Mouse (Mus musculus) myocyte (in vitro differentiated cells): ENCODE data around the gene Sept5.

Source experiments
- E2F4 ChIP-seq: IDR thresholded peaks from one replicate; pipeline ENCODE4 v1.6.1; 2011; ENCODE audit warnings: mild to moderate bottlenecking, control low read depth, moderate library complexity; ENCODE audit not compliant: insufficient read depth
- MAX ChIP-seq: IDR thresholded peaks from one replicate; pipeline ENCODE4 v1.6.1; 2011; ENCODE audit warnings: low read depth, mild to moderate bottlenecking, control low read depth
- MYOG ChIP-seq, 3 experiments: IDR thresholded peaks; one replicate each; pipeline ENCODE4 v1.6.1; 2011; ENCODE audit warnings: control low read depth in 2 of 3, low read depth in 2 of 3, mild to moderate bottlenecking in 2 of 3; ENCODE audit not compliant: insufficient read length in 2 of 3, control insufficient read depth in 1 of 3, insufficient read depth in 1 of 3
- POLR2A ChIP-seq: IDR thresholded peaks from one replicate; pipeline ENCODE4 v1.6.1; 2011; ENCODE audit warnings: low read depth, mild to moderate bottlenecking, control low read depth, moderate library complexity; ENCODE audit not compliant: insufficient read length
- USF1 ChIP-seq: IDR thresholded peaks from one replicate; pipeline ENCODE4 v1.6.1; 2011; ENCODE audit warnings: low read depth, mild to moderate bottlenecking, control low read depth, moderate library complexity

DNA sequence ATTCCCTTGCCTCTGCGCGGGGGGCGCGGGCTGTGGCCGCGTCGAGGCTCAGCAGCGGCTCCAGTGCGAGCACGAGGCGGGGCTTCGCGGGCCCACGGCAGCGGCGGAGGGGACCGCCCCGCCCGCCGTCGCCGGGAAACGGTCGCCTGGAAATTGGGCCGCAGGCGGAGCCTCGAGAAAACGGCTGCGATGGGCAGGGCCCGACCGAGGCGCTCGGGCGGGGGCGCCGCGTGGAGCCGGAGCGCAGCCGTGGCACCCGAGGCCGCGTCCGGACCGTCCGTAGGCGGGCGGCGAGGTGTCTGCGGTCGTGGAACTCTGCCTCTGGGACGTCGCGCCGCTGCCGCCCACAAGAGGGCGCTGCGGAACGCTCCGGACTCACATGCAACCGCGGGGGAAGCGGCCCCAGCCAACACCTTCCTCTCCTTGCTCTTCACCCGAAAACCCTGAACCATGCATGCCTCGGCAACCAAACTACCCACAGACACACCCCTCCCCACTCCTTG lies 3.3 kb downstream of the Sept5 start, which contains the start of gene Gm49601:
- TF ChIP-seq E2F4 (no peak), USF1 (no peak), POLR2A (no peak), MAX (no peak), MYOG (IDR thresholded peaks at IDR 0.05; ENCODE audit: control insufficient read depth in 1 of 3, insufficient read depth in 1 of 3, insufficient read length in 2 of 3, low read depth in 2 of 3) (no peak)
